Mouse (Mus musculus) embryo, embryonic 9.5 days (tissue): ENCODE measurements around the gene Mms19.
"Not testable (repeated sequence)": the region's sequence is repeated elsewhere in the genome, so short reads cannot be mapped to it uniquely, and the experiment has no call there.

ENCODE experiments used
- DNase-seq: peaks from one replicate; pipeline ENCODE4 v3.0.0-alpha.2; 2017; ENCODE audit errors: extremely low spot score

Mms19 gene

DNA sequence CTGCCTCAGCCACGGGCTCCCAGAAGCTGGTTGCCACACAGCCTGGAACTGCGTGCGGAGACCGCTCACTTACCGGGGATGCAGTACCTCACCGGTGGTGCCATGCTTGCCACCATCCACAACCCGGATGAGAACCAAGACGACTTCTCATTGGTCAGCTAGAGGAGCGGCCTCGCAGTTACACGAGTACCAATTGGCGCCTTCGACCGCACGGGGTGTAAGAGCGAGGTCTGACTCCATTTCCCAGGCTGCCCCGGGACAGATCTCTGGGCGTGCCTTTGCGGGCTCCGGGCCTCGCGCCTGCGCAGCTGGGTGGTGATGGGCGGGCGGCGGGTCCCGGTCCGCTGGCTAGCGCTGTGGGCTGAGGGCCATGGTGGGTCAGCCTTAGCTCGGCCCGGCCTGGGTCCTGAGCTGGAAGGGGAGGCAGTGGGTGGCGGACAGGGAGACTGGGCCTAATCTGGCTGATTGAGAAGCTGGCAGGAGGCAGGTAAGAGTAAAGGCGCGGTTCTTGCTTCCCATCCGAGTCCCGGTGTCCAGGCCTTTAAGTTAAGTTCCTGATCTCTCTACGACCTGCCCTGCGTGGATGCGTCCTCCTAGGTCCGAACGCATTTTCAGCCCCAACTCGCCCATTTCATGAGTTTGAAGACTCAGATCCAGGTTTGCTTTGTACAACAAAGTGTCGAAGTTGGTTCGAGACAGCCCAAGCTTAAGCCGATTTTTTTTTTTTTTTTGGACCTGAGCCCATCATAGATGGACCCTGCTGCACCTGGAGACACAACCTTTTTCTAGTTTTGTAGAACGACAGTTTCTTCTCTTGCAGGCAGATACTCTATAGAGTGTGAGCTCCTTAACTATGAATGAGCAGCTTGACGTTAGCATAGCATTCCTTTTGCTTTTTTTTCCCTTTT is 47.5 kb downstream of the Mms19 start, which contains the start of the genes Exosc1 and Zdhhc16:
Gene Exosc1 (minus strand): TSS at position 245 of the 908 bp plus-strand sequence.
Gene Zdhhc16 (plus strand): TSS at position 302 of the 908 bp plus-strand sequence.
- peak; percentile 99 for DNase-seq

DNA sequence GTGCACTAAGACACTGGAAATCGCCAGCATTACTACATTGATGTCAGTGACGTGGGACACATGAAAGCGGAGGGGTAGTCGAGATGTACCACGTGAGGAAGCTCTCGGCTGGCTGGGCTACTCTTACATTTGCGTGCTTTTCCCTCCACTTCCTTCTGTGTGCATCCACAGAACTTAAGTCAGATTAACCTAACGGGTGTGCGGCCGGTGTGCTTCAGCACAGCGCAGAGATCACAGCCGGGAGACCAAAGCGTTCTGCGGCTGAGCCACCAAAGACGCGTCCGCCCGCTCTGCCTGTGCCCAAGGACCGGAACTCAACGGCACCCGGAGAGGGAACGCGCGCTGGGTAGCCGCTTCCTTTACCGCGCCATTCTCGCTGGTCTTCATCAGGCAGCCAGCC is 48.3 kb downstream of the Mms19 start:
- no peak for DNase-seq

DNA sequence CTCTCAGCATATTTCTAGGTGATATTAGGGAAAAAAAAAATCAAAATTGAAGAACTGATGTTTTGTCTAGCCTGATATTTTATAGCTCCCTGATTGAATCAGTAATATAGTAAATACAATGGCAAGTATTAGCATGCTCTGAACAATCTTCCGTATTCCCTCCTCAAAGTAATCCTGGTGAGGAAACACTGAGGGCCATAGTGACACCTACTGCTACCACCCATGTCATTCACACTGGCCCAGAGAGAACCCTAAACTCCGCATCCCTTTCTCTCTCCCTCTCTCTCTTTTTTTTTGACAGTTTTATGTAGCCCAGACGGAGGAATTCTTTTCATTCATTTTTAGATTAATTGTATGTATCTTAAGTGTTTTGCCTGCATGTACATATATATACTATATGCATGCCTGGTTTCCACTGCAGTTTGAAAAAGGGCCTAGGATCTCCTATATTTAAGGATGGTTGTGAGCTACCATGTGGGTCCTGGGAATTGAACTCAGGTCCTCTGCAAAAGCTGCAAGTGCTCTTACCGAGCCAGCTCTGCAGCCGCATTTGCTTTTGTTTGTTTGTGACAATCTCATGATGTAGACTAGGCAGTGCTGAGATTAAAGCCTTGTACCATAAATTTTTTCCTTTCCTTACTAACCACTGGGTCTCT is 60.4 kb downstream of the Mms19 start:
- DNase-seq, result no peak

DNA sequence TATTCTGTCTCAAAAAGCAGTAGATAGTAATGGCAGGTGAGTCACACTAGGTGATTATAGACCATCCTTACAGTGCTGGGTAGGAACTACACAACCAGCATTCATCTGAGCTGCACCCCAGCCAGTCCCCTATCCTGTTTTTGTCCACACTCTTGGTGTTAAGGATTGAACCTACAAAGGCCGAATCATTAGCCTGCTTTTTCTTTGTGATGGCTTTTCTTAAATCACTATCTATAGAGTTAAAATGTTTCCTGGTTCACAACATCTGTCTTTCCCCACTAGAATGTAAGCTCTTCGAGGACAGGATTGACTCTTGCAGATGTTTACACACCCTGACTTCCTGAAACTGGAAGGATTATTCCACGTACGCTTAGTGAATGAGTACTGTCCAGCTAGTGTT is 61.5 kb downstream of the Mms19 start:
- no peak for DNase-seq

DNA sequence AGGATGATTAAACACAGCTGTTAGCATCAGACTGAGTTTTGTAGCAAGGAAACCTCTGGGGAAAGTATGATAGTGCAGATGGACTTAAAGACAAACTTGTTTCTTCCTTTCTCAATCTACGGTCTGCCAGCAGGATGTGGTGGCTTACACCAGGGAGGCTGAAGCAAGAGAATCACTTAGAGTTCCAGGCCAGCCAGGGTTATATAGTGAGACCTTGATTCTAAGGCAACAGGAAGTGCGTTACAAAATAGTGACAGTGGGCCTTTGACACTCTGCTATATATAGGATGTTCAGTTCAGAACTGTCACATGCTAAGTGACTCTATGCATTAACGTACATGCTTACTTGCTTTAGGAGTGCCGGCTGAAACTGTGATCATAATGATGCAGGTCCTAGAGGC is 64.1 kb downstream of the Mms19 start:
- no peak for DNase-seq

DNA sequence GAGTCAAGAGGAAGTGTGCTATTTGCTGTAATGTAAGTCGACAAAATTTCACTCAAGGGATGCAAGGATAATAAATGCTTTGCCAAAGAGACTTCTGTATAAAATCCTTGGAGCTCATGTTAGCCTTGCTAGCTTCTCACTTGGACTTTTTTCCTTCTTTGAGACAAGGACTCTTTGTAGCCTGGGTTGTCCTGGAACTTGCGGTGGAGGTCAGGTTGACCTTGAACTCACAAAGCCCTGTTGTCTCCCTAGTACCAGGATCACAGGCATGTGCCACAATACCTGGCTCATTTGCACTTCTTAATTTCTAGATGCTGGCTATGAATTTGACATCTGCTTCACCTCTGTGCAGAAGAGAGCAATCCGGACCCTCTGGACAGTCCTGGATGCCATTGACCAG is 65.7 kb downstream of the Mms19 start:
- DNase-seq, result no peak

DNA sequence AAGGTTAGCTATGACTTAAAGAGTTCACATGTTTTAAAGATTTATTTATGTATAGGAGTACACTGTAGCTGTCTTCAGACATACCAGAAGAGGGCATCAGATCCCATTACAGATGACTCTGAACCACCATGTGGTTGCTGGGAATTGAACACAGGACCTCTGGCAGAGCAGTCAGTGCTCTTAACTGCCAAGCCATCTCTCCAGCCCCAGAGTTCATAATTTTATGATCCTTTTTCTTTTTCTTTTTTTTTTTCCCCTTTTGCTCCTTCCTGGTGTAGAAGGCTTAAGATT is 66.4 kb downstream of the Mms19 start:
- not testable (repeated sequence) for DNase-seq

DNA sequence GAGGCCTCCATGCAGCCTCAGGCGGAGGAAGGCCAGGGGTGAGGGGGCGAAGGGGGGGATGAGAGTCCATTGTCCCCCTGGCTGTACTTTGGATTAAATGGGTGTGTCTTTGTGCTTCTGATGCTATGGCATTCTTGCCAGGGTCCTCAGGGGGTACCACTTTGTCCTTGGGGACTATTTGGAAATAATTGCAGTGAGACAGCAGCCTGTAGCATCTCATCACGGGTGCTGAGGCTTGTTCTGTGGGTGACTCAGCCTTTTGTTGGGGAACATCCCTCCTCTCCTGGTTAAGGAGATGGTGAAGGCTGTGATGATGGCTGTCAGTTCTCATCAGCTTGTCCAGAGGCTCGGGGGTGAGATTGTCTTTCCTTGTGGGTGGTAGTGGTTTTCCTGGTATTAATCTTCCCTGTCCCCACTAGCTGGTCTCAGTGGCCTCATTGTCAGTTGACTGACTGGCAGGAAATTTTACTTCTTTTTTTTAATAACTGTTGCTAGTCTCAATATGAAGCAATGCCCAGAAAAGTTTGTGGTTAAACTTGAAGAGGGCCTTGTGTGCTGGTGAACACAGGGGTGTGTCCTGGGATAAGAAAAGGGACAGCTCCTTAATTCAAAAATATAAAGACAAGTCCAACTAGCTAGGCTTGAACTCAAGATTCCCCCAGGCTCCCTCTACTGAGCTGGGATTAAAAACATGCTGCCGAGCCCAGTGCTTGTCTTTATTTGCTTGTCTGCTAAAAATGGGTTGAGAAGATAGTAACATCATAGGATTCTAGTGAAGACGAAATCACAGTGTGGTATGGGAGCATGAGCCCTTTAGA is 67.0 kb downstream of the Mms19 start:
- no peak for DNase-seq

DNA sequence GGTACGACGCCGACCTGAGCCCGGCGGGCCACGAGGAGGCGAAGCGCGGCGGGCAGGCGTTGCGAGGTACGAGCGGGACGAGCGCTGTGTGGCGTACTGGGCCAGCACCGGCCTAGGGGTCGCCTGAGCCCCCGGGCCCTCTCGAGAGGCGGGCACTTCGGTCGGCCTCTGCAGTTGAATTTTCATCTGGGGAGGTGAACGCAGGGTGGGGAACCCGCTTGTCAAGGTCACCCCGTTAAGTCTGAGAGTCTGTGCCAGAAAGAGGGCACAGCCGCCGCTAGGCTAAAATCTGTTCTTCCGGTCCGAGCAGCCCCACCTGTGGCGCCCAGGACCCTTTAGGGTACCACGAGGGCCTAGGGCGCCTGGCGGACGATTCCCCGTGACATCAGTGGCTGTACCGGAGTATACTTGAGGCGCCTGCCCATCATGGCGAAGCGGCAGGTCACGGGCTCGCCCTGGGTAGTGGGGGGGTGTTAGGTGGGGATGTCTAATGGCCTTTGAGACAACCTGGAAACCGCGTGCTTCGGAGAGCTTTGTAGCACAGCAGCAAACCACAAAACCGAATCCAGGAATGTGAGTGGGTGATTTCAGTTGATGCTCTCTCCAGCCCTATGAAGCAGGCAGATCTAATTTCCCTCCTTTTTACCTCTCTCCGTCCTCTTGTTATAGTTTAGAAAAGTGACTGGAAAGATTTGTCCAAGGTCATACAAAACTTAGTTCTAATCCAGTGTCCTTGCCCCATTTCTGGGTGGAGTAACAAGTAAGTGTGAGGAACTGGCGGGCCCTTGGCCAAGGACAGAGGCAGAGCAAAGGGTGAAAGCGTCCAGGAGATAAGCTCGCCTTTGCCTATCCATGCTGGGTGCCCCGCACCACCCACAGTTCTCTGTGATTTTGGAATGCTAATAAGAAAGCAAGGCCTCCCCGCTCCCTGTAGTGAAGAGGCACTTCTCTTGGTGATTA is 68.6 kb downstream of the Mms19 start:
- peak; percentile 55 for DNase-seq

DNA sequence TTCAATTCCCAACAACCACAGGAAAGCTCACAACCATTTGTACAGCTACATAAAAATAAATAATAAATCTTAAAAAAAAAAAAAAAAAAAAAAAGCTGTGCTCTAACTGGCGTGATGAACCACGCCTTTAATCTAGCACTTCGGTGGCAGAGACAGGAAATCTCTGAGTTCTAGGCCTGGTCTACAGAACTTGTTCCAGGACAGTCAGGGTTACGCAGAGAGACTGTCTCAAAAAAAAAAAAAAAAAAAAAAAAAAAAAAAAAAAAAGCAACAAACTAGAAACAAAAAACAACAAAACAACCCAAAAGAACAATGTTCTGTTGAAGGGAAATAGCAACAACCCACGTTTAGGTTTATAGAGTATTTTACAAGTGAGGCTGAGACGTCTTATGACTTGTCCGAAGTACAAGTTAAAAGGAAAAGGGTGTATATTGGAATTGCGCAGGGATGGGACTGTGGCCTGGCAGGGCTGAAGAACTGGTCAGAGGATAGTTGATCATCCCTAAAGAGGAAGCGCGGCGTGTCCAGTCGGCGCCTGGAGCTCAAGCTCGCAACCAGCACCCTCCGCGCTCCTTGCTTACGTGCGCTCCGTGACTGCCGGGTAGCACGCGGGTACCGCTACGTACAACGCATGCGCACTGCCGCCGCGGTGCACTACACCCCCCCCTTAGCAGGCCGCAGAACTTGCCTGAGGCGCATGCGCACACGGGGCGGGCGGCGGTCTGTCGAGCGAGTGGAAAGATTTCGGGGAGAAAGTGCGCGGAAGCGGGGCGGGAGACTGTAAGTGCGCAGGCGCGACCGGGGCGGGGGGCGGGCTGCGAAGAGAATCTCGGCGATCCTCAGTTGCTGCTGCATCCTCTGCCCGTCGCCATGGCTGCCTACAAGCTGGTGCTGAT is 69.5 kb downstream of the Mms19 start, which contains the start of gene Pgam1:
Gene Pgam1 (plus strand): TSS at position 746 of the 896 bp plus-strand sequence.
- peak; percentile 99 for DNase-seq

DNA sequence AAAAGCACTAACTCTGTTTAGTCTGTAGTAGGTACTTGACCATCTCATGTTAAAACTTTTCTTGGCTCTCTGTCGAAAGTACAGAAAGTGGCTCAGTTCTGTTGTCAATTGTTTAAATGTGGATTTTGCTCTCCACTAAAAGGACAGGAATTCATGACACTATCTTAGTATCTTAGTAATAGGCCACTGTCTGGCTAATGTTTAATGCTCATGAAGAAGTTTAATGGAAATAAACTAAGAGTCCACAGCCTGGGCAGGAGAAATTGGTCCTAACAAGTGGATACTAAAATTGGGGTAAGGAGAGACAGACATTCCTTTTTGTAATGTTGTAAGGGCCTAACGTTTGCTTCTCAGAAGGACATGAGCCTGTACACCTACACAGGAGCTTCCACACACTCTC is 70.6 kb downstream of the Mms19 start:
- DNase-seq, result no peak

DNA sequence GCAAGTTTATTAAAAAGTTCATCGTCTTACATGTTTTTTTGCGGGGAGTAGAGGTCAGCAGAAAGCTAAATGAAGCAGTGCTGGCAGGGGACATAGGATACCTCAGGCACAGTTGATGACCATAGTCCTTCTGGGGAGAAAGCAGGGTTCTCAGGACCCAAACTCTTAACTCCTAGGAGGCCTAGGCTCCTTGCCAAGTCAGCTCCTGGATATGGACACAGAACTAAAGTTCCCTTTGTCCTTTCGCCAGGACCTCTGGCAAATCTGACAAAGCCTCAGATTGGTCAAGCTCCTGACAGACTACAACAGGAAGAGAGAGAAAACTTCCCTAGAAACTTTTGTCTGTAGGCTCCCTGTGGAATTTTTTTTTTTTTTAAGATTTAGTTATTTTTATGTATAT is 72.2 kb downstream of the Mms19 start:
- DNase-seq, result no peak

DNA sequence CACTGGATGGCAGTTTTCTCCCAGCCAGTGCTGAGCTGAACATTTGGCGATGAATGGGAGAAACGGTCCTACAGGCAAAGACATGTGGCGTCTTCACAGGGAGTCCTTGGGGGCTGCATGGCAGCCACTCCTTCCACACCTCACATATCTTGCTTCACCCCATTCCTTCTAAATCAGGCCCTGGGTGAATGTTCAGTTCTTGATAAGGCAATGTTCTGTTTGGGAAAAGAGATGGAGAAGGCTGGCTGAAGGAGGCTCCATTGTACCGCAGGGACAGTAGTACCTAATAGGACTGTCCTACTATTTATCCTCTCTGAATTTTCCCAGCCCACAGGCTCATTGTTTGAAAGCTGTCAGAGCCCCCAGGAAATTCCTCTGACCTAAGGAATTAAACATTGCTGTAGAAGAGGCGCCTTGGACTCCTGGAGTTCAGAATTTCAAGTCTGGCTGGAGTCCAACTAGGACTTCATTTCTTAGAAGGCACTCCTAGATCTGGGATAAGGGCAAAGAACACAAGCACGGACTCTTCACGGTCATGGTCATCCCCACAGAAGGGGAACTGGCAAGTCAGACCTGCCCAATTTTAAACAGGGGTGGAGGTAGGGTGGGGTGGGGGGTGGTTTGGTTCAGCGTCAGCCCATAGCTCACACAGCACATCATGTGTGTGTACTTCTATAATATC is 73.7 kb downstream of the Mms19 start:
- no peak for DNase-seq

DNA sequence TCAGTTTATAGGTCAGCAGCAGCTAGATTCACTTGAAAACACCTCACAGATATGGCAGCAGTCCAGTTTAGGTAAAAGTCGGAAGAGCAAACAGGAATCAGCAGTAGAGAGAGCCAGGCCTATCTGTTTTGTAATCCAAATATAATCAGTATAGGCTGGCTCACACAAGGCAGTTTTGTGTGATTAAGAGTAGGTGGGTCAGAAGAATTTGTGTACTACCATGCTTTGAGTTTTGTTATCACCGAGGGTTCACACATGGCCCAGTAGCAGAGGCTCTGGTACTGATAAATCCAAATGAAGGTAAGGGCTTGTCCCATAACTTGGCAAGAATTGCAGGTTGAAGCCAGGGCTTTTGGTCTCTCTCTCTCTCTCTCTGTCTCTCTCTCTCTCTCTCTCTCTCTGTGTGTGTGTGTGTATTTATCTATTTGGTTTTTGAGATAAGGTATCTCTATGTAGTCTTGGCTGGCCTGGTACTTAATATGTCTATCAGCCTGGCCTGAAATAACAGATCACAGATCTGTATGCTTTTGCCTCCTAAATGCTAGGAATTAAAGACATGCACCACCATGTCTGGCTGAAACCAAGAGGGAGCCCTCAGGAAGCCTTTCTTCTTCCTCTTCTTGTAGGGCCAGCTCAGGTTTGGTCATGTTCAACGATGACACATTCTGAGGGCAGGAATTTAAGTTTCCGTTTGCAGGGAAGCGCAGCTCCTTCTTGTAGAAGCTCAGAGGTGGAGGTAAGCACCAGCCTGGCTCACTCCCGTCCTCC is 74.5 kb downstream of the Mms19 start:
- DNase-seq, result no peak

DNA sequence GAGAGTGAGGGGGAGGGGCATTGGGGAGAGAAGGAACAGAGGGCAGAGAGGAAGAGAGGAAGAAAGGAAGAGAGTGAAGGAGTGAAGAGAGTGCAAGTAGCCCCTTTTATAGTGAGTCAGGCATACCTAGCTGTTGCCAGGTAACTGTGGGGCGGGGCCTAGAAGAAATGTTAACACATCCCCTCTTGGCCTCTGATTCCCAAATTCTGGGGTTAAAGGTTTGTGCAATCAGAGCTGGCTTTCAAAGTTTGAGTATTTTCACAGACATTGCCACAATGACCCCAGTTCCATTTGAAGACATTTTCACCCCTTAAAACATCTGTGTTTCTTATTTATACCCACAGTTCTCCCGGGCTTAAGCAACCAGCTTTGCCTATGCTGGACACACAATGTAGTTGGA is 75.7 kb downstream of the Mms19 start:
- DNase-seq, result no peak

DNA sequence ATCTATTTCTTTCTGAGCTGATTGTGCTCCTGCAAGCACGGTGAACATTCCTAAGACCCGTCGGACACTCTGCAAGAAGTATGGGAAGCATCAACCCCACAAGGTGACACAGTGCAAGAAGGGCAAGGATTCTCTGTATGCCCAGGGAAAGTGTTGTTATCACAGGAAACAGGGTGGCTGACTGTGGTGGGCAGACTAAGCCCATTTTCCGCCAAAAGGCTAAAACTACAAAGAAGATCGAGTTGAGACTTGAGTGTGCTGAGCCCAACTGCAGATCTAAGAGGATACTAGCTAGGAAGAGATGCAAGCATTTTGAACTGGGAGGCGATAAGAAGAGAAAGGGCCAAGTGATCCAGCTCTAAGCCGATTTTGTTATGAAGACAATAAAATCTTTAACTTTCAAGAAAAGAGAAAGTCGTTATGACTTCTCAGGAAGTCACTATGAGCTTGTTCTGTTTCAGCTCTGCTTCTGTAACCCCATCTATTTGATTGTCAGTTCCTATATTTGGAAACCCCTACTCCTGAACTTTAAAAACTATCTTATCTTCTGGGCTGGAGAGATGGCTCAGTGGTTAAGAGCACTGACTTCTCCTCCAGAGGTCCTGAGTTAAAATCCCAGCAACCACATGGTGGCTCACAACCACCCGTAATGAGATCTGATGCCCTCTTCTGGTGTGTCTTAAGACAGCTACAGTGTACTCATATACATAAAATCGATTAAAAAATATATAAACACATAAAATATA is 77.9 kb downstream of the Mms19 start:
- no peak for DNase-seq

DNA sequence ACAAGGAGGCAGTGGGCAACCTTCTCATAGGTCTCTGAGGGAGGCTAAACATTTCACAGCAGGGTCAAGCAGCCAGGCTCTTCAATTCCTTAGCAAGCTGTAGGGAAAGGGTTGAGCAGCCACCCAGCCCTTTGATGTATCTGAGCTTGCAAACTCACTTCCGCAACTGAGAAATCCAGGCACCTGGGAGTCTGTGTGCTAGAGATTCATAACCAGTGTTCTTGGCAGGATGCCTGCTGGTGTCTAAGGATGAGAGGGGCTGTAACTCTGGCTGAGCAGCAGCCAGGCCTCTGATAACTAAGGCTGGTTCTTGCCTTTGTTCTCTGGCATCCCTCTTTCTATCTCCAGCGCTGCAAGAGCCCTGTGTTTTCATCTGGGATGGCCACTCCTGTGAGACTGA is 79.3 kb downstream of the Mms19 start:
- DNase-seq, result no peak

DNA sequence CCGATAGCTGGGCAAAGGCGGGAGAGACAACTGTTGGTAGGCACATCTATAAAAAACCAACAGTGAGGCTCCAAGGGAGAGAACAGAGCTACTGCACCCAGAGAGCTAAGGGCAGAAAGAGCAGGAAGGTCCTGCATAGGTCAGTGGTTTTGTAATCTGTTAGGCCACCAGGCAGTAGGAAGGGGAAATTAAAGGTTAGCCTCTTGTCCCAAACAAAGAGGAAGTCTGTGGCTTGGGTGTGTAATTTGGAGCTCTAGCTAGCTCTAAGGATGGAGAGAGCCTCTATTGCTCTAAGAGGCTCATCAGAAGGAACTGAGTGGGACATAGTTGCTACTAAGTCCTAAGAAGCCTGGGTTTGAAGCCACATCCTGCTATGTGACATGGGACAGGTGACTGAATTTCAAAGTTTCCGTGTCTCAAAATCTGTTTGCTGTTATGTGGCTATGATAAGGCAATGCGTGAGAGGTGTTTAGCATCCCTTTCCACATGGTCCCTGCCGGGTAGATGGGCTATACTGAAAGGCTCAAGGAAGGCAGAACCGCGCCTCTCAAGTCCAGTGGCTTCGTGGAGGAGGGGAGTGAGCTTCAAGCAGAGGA is 80.4 kb downstream of the Mms19 start:
- DNase-seq, result no peak
